Mouse (Mus musculus) midbrain, embryonic 11.5 days (tissue): ENCODE results near the gene Dnah10. TPM values are rescaled to one million over a fixed set of nuclear protein-coding genes. Genes with fewer than 3 reads are reported as not detected.
A peak's percentile ranks its signal among the peaks of the same experiment; 100 is the strongest.

ENCODE experiments used
- ATAC-seq: fragments of 200-750 bp; cut with Nextera tagmentation; 2 replicates; pipeline ENCODE4 v1.8.0; 2017; ENCODE audit warnings: moderate TSS enrichment, moderate library complexity; ENCODE audit not compliant: low FRiP score
- DNase-seq: peaks from one replicate; pipeline ENCODE4 v3.0.0; 2015; ENCODE audit warnings: low spot score; ENCODE audit errors: missing footprints
- H3K27ac ChIP-seq: fragments of 300-500 bp; sonication (generic); 2 replicates; pipeline ENCODE4 v1.5.1; 2014; ENCODE audit warnings: low read depth, low read length
- H3K27me3 ChIP-seq: fragments of 300-500 bp; sonication (generic); 2 replicates; pipeline ENCODE4 v1.6.1; 2014; ENCODE audit warnings: mild to moderate bottlenecking, low read length, moderate library complexity, mixed read lengths; ENCODE audit not compliant: control insufficient read depth, insufficient read depth
- H3K36me3 ChIP-seq: fragments of 300-500 bp; sonication (generic); 2 replicates; pipeline ENCODE4 v1.6.1; 2014; ENCODE audit warnings: mild to moderate bottlenecking, low read length, moderate library complexity, mixed read lengths; ENCODE audit not compliant: control insufficient read depth, insufficient read depth
- H3K4me1 ChIP-seq: fragments of 300-500 bp; sonication (generic); 2 replicates; pipeline ENCODE4 v1.6.1; 2014; ENCODE audit warnings: low read length; ENCODE audit not compliant: control insufficient read depth, insufficient read depth
- H3K4me2 ChIP-seq: fragments of 300-500 bp; sonication (generic); 2 replicates; pipeline ENCODE4 v1.6.1; 2014; ENCODE audit warnings: mild to moderate bottlenecking, moderate library complexity
- H3K4me3 ChIP-seq: fragments of 300-500 bp; sonication (generic); 2 replicates; pipeline ENCODE4 v1.5.1; 2014; ENCODE audit warnings: low read depth, low read length
- H3K9ac ChIP-seq: fragments of 300-500 bp; sonication (generic); 2 replicates; pipeline ENCODE4 v1.6.1; 2014; ENCODE audit warnings: low read length
- H3K9me3 ChIP-seq: fragments of 300-500 bp; sonication (generic); 2 replicates; pipeline ENCODE4 v1.6.1; 2016; ENCODE audit warnings: low read length; ENCODE audit not compliant: control insufficient read depth
- WGBS: fragments of 180-500 bp; shearing (Covaris S2); extraction: QIAGEN DNeasy Blood & Tissue Kit; methylation state at CpG from one replicate; pipeline ENCODE4 v1.1.7; 2014; 5-methylcytosine and 5-hydroxymethylcytosine counted together
- polyA plus RNA-seq: library from polyadenylated mRNA; unstranded; fragments of >200 nt; fragmentation: Nextera tagmentation; extraction: Ambion mirVana; gene quantifications from 2 replicates; pipeline ENCODE4 v1.2.1, GENCODE M21; 2014

Gene Dnah10
- polyA plus RNA-seq, 1 experiment from 2014 or later = not detected

DNA sequence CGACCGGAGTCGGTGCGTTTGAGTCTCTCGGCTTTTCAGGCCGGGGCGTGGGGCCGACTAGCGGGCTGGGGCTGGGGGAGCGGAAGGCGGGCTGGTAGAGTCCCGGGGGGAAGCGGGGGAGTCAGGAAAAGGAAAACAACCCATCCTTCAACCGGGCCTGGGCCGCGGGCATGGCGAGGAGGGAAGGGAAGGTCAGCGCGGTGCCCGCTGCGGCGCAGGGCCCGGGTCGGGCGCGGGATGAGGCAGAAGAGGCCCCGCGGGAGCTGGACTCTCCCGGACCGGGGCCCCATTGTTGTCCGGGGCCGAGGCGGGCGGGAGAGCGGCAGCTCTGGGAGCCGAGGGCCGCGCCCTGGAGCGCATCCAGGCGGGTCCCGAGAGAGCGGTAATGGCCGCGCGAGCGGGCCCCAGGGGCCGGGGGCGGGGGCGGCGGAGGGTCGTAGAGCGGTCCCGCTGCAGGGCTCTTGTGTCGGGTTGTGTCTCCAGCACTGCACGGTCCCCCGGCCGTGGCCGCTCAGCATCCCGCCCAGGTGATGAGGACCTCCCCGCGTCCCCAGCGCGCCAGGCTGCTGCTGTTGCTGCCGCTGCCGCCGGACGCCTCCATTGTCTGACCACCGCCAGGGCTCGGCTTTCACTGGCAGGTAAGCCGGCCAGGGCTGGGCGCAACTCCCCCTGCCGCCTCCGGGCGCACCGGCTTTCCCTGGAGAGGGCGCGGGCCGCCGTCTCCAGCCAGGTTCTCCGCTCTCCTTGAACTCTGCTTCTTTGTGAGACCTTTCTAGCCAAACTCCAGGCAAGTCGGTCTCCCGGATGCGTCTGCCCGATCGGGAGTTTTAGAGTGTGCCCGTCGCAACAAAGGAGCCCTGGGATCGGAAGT lies 138.2 kb downstream of the Dnah10 start:
- Histone ChIP-seq H3K27me3 (peaks cover 16% of the 10 kb centered on the region; the same call in 1 of the 2 replicates), H3K9me3 (no peaks in the 10 kb centered on the region), H3K36me3 (no peaks in the 10 kb centered on the region), H3K4me2 (peak overlapping the region; percentile 81), H3K4me3 (peak overlapping the region; percentile 100), H3K9ac (peak overlapping the region; percentile 94), H3K4me1 (peaks cover 20% of the 10 kb centered on the region), H3K27ac (peak overlapping the region; percentile 84)
- peak; percentile 94 for DNase-seq
- under 1% methylated on average over 70 of the region's 88 CpGs for WGBS
- peak; percentile 68 for ATAC-seq

DNA sequence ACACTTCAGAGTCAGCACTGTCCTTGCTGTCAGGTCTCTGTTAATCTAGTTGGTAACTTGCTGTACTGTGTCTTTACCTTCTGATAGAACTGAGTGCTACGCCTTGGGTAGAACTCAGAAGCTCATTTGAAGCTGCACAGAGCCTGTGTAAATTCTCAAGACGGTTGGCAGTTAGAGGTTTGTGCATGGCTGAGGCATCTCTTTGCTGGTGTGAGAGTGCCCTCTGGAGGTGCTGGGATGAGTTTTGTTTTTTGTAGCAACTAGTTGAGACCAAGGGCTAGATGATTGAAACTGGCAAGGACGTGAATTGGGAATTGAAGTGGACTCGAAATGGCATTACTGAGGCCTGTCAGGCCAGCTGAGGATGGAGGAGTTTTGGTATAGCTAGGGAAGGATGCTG lies 144.1 kb downstream of the Dnah10 start:
- DNase-seq (peak; percentile 90), ATAC-seq (no peak)
- H3K9me3 ChIP-seq = no peaks in the 10 kb centered on the region
- WGBS = 54% methylated on average over 4 of the region's 4 CpGs
- 0 out of 2 replicates have a peak, but pooled peaks cover 3% of the 10 kb centered on the region for H3K36me3 ChIP-seq
- no peaks in the 10 kb centered on the region for H3K27me3 ChIP-seq
- H3K4me1 ChIP-seq = peaks cover 10% of the 10 kb centered on the region
- no peak overlapping the region for H3K4me3 ChIP-seq
- H3K9ac ChIP-seq = no peak overlapping the region
- H3K4me2 ChIP-seq = no peak overlapping the region
- H3K27ac ChIP-seq = no peak overlapping the region

DNA sequence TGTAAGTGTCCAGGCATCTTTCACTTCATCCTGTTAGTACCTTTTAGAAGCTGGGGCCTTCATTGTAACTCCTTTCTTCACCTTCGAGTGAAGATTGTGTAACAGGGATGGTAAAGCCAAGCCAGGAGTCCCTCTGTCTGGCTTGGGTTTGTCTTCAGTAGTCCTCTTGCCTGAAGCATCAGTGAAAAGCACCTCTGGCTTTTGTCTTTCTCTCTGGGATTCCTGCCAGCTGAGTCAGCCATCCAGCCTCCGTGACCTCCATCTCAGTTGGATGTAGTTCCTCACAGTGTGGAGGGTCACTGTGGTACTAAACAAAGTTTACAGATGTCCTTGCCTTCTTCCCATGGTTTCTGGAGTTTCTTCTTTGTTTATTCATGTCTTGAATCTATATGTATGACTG lies 147.1 kb downstream of the Dnah10 start:
- Histone ChIP-seq H3K4me3 (no peak overlapping the region), H3K4me1 (no peaks in the 10 kb centered on the region), H3K4me2 (no peak overlapping the region), H3K9me3 (no peaks in the 10 kb centered on the region), H3K27me3 (no peaks in the 10 kb centered on the region), H3K9ac (no peak overlapping the region), H3K36me3 (0 out of 2 replicates have a peak, but pooled peaks cover 7% of the 10 kb centered on the region), H3K27ac (no peak overlapping the region)
- 77% methylated on average over 2 of the region's 2 CpGs for WGBS
- no peak for DNase-seq
- ATAC-seq = no peak

DNA sequence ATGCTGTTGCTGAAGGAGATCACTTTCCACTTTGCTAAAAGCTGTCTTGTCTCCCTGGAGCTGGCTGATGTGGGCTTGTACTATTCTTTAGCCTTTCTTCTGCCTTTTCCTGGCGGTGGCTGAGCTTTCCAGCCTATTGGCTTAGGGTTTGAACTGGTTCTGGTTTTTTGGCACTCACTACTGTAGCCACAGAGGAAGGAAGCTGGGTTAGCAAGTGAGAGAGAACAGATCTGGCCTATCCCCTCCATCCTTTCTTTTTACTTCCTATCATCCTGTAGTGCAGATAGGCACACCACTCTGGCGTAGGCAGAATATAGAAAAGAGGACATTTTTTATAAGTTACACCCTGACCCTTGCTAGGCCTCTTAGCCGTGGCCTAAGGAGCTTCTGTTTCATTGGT lies 148.2 kb downstream of the Dnah10 start:
- Histone ChIP-seq H3K27ac (no peak overlapping the region), H3K4me1 (no peaks in the 10 kb centered on the region), H3K4me2 (no peak overlapping the region), H3K9me3 (no peaks in the 10 kb centered on the region), H3K27me3 (no peaks in the 10 kb centered on the region), H3K4me3 (no peak overlapping the region), H3K36me3 (0 out of 2 replicates have a peak, but pooled peaks cover 7% of the 10 kb centered on the region), H3K9ac (no peak overlapping the region)
- ATAC-seq (no peak), DNase-seq (no peak)
- WGBS = 86% methylated on average over 3 of the region's 3 CpGs

DNA sequence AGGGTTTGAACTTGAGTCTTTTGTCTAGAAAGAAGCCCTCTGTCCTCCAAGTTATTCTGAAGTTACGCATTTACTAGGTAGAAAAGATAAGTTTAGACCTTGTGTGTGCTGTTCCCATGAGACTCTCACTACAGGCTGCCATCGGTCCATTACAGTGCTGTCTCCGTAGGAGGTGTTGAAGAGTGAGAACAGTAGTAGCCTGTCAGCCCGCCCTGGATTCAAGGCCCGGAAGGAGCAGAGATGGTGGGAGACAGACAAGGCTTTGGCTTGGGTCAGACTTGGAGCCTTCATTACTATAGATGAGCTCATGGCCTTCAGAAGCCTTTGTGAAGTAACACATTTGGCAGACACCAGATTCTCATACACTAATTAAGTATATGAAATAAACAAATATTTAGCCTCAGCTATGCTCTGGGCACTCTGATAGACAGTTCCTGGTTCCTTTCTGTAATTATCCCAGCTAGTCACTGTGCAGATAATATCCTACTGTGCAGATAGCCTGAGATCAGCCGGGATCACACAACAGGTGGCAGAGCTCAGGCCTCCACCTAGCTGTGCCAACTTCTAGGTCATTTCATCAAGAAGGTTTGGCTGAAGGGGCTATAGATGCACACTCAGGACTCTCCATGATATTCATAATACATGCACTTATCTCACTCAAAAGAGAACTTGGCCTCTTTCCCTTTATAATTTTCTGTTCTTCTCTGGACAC lies 149.2 kb downstream of the Dnah10 start:
- Histone ChIP-seq H3K9me3 (no peaks in the 10 kb centered on the region), H3K27ac (no peak overlapping the region), H3K9ac (no peak overlapping the region), H3K36me3 (0 out of 2 replicates have a peak, but pooled peaks cover 7% of the 10 kb centered on the region), H3K4me3 (no peak overlapping the region), H3K4me1 (no peaks in the 10 kb centered on the region), H3K27me3 (no peaks in the 10 kb centered on the region), H3K4me2 (no peak overlapping the region)
- DNase-seq (no peak), ATAC-seq (no peak)
- 92% methylated on average over 6 of the region's 6 CpGs for WGBS

DNA sequence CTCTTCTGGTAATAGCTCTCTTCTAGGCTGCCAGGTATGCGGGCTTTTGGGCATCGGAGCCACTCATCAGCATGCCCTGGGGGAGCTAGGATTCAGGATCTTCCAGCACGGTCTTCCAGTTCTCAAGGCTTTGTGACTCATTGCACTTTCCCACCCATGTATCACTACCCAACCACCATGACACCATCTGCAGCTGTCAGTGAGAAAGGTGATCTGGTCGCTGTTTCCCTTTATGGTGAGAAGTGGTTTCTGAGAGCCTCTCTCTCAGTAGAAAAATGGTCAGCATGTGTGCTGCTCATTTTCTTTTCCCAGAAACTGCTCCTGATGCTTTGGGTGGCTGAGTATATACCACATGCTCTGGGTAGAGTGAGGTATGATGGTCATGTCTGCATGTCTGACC lies 154.4 kb downstream of the Dnah10 start:
- Histone ChIP-seq H3K4me3 (no peak overlapping the region), H3K27ac (no peak overlapping the region), H3K9me3 (no peaks in the 10 kb centered on the region), H3K36me3 (peaks cover 6% of the 10 kb centered on the region; the same call in 1 of the 2 replicates), H3K4me1 (no peaks in the 10 kb centered on the region), H3K9ac (no peak overlapping the region), H3K27me3 (no peaks in the 10 kb centered on the region), H3K4me2 (no peak overlapping the region)
- ATAC-seq (no peak), DNase-seq (no peak)
- 90% methylated on average over 4 of the region's 4 CpGs for WGBS

DNA sequence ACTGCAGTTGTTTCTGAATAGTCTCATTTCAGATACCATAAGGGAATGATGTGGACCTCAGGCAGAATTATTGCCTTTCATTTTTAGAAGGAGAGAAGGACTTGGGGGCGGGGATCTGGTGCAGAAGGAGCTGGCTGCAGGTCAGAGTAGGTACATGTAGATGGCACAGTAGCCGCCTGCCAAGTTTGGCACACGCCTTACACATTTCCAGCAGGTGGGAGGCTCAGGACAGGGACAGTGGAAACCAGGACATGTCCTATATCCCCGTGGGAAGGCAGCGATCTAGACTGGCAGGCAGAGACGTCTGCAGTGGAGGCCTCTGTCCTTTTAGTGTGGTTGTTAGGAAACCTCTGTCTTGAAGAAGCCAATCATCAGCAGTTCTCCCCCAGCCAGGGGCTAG lies 154.9 kb downstream of the Dnah10 start:
- no peak overlapping the region for H3K9ac ChIP-seq
- H3K36me3 ChIP-seq = peaks cover 5% of the 10 kb centered on the region; the same call in 1 of the 2 replicates
- no peaks in the 10 kb centered on the region for H3K27me3 ChIP-seq
- DNase-seq (no peak), ATAC-seq (no peak)
- no peak overlapping the region for H3K27ac ChIP-seq
- no peaks in the 10 kb centered on the region for H3K9me3 ChIP-seq
- H3K4me2 ChIP-seq = no peak overlapping the region
- no peak overlapping the region for H3K4me3 ChIP-seq
- no peaks in the 10 kb centered on the region for H3K4me1 ChIP-seq
- 88% methylated on average over 6 of the region's 6 CpGs for WGBS

DNA sequence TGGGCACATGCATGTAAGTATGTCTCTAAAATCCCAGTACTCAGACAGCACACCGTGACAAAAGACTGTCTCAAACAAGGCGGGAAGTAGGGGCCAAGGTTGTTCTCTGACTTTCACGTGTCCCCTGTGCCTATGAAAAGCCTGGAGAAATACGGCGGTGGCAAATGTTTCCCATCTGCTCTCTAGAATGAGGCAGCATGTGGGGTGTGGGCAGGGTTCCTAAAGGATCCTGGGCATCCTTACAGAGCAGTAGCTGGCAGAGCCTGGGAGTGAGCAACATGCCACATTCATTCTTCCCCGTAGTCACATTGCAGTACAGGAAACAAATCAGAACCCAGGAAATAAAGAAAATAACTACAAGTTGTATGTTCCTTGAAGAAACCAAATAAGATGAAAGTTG lies 159.0 kb downstream of the Dnah10 start:
- Histone ChIP-seq H3K9me3 (no peaks in the 10 kb centered on the region), H3K4me3 (no peak overlapping the region), H3K27me3 (no peaks in the 10 kb centered on the region), H3K27ac (no peak overlapping the region), H3K4me1 (no peaks in the 10 kb centered on the region), H3K4me2 (no peak overlapping the region), H3K9ac (no peak overlapping the region), H3K36me3 (peaks cover 14% of the 10 kb centered on the region)
- DNase-seq = no peak
- ATAC-seq = no peak
- WGBS = 96% methylated on average over 6 of the region's 6 CpGs
